In the genomic region with DNA sequence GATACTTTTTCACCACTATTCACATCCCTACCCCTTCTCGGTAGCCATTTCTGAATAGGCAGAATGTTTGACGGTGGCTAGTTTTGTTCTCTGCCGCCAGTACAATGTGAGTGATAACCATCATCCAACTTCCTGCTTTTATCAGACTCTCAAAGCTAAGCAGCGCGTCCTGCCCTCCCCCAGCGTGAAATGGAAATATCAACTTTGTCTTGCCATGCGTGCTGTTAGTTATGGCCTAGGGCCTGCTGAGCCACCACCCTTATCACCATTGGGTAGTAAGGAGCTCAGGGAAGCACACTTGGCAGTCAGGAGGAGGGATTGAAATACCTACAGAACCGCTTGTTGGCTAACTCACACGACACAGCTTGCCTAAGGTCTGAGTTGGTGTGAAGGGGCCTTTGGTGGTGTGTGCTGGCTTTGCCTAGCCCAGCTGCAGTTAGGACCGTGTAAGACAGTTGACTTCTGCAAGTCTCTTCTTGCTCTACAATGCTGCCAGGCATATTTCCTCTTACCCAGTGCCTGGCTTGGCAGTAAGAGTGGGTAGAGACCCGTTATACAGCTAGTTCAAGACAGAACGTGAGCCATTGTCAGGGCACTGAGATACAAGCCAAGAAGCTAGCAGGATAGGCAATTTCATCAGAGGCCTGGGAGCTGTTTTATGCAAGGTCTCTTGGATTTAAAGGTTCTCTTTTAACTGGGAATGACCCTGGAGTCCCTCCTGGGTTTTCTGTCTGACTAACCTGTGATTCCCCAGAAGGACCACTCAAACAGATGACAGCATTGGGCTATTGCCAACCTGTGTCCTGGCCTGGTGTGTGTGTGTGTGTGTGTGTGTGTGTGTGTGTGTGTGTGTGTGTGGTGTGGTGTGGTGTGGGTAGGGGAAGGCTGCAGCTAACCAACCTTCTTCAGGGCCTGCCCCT, we compare ENCODE assay signal across 9 mouse cellular contexts. TPM values are rescaled to one million over a fixed set of nuclear protein-coding genes. Genes with fewer than 3 reads are reported as not detected.
DNase-seq lines count a peak whose midpoint lies in the region; ATAC-seq and TF ChIP-seq lines count a peak whose summit lies in the region.
"Had no signal": no experiment of that assay in that cellular context is flagged by ENCODE, and none has a peak within 500 bp of the region (broad histone marks: within the 10 kb centered on the region; RNA-seq: fewer than 3 reads in every experiment).

No protein-coding gene starts in this region.

- H3K4me1 ChIP-seq in heart, postnatal 0 days (ENCODE audit: control insufficient read depth, insufficient read depth): peaks cover 63% of the 10 kb centered on the region
- peaks cover 62% of the 10 kb centered on the region for H3K4me1 ChIP-seq in lung, embryonic 16.5 days (replicated peaks; ENCODE audit: control insufficient read depth, insufficient read depth, low read length)
- peaks cover 33% of the 10 kb centered on the region for H3K4me1 ChIP-seq in stomach, postnatal 0 days (replicated peaks; ENCODE audit: control insufficient read depth, insufficient read depth)

- no peak for DNase-seq in left cerebral cortex, adult 2 months (ENCODE audit: extremely low spot score in 1 of 2, low spot score in 2 of 2)
- DNase-seq in left cerebral cortex, adult 8-10 months (ENCODE audit: low spot score in 2 of 2): no peak
- peak; percentile 69 to 72 for DNase-seq in cerebellum, postnatal 10 days
- peak; percentile 35 for DNase-seq in heart, postnatal 0 days (ENCODE audit: low spot score)
- DNase-seq in stomach, postnatal 0 days (ENCODE audit: low spot score): no peak
- no peak for DNase-seq in right cerebral cortex, postnatal 4 days
- DNase-seq in urinary bladder, postnatal 25 days (ENCODE audit: low spot score): no peak

- no peaks in the 10 kb centered on the region for H3K27me3 ChIP-seq in heart, postnatal 0 days (ENCODE audit: control insufficient read depth, insufficient read depth, low read length)
- H3K27me3 ChIP-seq in lung, embryonic 16.5 days (ENCODE audit: control insufficient read depth, insufficient read depth, low read depth, low read length): no peaks in the 10 kb centered on the region
- H3K27me3 ChIP-seq in stomach, postnatal 0 days (ENCODE audit: control insufficient read depth, insufficient read depth, low read length): no peaks in the 10 kb centered on the region

- H3K36me3 ChIP-seq in heart, postnatal 0 days (replicated peaks; ENCODE audit: control insufficient read depth, insufficient read depth, low read length): no peaks in the 10 kb centered on the region
- H3K36me3 ChIP-seq in lung, embryonic 16.5 days (ENCODE audit: control insufficient read depth, insufficient read depth, low read length): no peaks in the 10 kb centered on the region
- H3K36me3 ChIP-seq in stomach, postnatal 0 days (ENCODE audit: control insufficient read depth, insufficient read depth, low read length): no peaks in the 10 kb centered on the region

- peak overlapping the region; percentile 27 for H3K4me2 ChIP-seq in heart, postnatal 0 days (ENCODE audit: low read depth, low read length)
- H3K4me2 ChIP-seq in lung, embryonic 16.5 days (ENCODE audit: low read depth, low read length): peak overlapping the region; percentile 87; the same call in 1 of the 2 replicates
- H3K4me2 ChIP-seq in stomach, postnatal 0 days (replicated peaks; ENCODE audit: low read depth): no peak overlapping the region; the same call in 1 of the 2 replicates

- TF ChIP-seq EP300 in heart, postnatal 0 days (IDR thresholded peaks at IDR 0.05; ENCODE audit: low read depth): no peak
- TF ChIP-seq EP300 in stomach, postnatal 0 days (optimal IDR thresholded peaks at IDR 0.05): no peak

- intact Hi-C loops in left cerebral cortex, adult 2 months (cut with DNase I): loop anchor here (5.0 kb wide), 1 partner anchor 105 kb away; a partner anchor contains a TSS

- H3K9me3 ChIP-seq in heart, postnatal 0 days (replicated peaks; ENCODE audit: control insufficient read depth, low read length): no peaks in the 10 kb centered on the region
- H3K9me3 ChIP-seq in lung, embryonic 16.5 days (ENCODE audit: control insufficient read depth, low read length): no peaks in the 10 kb centered on the region
- H3K9me3 ChIP-seq in stomach, postnatal 0 days (ENCODE audit: control insufficient read depth, low read length): no peaks in the 10 kb centered on the region

- H3K9ac ChIP-seq in heart, postnatal 0 days (replicated peaks; ENCODE audit: low read depth, low read length): no peak overlapping the region
- H3K9ac ChIP-seq in lung, embryonic 16.5 days (ENCODE audit: low read length): 0 out of 2 replicates have a peak overlapping the region, but pooled peaks have one; percentile 14
- no peak overlapping the region for H3K9ac ChIP-seq in stomach, postnatal 0 days (ENCODE audit: low read length)

- 46% methylated on average over 12 of the region's 12 CpGs for WGBS in heart, postnatal 0 days
- 32% methylated on average over 12 of the region's 12 CpGs for WGBS in lung, embryonic 16.5 days
- 45% methylated on average over 12 of the region's 12 CpGs for WGBS in stomach, postnatal 0 days

- ATAC-seq in heart, postnatal 0 days (ENCODE audit: insufficient read depth, low read depth): no peak
- no peak for ATAC-seq in lung, embryonic 16.5 days (ENCODE audit: low read depth)
- no peak for ATAC-seq in stomach, postnatal 0 days (ENCODE audit: low FRiP score, low TSS enrichment)

- peak overlapping the region; percentile 89 for H3K4me3 ChIP-seq in left cerebral cortex, adult 2 months
- H3K4me3 ChIP-seq in heart, postnatal 0 days (ENCODE audit: low read depth, low read length): no peak overlapping the region
- no peak overlapping the region for H3K4me3 ChIP-seq in lung, embryonic 16.5 days (ENCODE audit: low read length)
- no peak overlapping the region for H3K4me3 ChIP-seq in stomach, postnatal 0 days (ENCODE audit: low read depth, low read length)

- H3K27ac ChIP-seq in left cerebral cortex, adult 2 months: peak overlapping the region; percentile 94
- H3K27ac ChIP-seq in heart, postnatal 0 days (ENCODE audit: low read depth): peak overlapping the region; percentile 47; the same call in 1 of the 2 replicates
- H3K27ac ChIP-seq in lung, embryonic 16.5 days (ENCODE audit: low read length): peak overlapping the region; percentile 4
- H3K27ac ChIP-seq in stomach, postnatal 0 days (replicated peaks): peak overlapping the region; percentile 86
- H3K27ac ChIP-seq: macrophage had no signal

- no peak for TF ChIP-seq CTCF in left cerebral cortex, adult 2 months (IDR thresholded peaks at IDR 0.05)
- no peak for TF ChIP-seq CTCF in heart, postnatal 0 days (IDR thresholded peaks at IDR 0.05; ENCODE audit: low read depth)
- TF ChIP-seq CTCF in stomach, postnatal 0 days (IDR thresholded peaks at IDR 0.05; ENCODE audit: low read depth): no peak

RNA-seq across cellular contexts. Expression of a gene that starts 3.0 kb away (rescaled TPM):
- 100 to 1,000 TPM; 714 to 742 TPM for total RNA-seq in left cerebral cortex, adult 2 months (2021)
- total RNA-seq in left cerebral cortex, adult 8-10 months (2022): 100 to 1,000 TPM; 764 to 823 (median 782) TPM
- 180 and 255 TPM in 2 replicates for total RNA-seq in heart, postnatal 0 days (2014; rRNA removed; ENCODE audit: low replicate concordance)
- 144 and 146 TPM in 2 replicates for polyA plus RNA-seq in heart, postnatal 0 days (2015; fragmentation: Nextera tagmentation; extraction: Ambion mirVana)
- 210 and 215 TPM in 2 replicates for polyA plus RNA-seq in lung, embryonic 16.5 days (2015; fragmentation: Nextera tagmentation; extraction: Ambion mirVana)
- 134 and 147 TPM in 2 replicates for polyA plus RNA-seq in stomach, postnatal 0 days (2015; fragmentation: Nextera tagmentation; extraction: Ambion mirVana)

RNA-seq across cellular contexts. Expression of a gene that starts 31.2 kb away (rescaled TPM):
- total RNA-seq in left cerebral cortex, adult 2 months (2021): 1 to 10 TPM; 5.5 to 7.2 TPM
- 1 to 10 TPM; 5.6 to 9.6 (median 6.3) TPM for total RNA-seq in left cerebral cortex, adult 8-10 months (2022)
- not detected in 2 replicates for total RNA-seq in heart, postnatal 0 days (2014; rRNA removed; ENCODE audit: low replicate concordance)
- not detected in 2 replicates for polyA plus RNA-seq in heart, postnatal 0 days (2015; fragmentation: Nextera tagmentation; extraction: Ambion mirVana)
- polyA plus RNA-seq in lung, embryonic 16.5 days (2015; fragmentation: Nextera tagmentation; extraction: Ambion mirVana): 0.25 and 0.39 TPM in 2 replicates
- 0.16 and 0.18 TPM in 2 replicates for polyA plus RNA-seq in stomach, postnatal 0 days (2015; fragmentation: Nextera tagmentation; extraction: Ambion mirVana)
- polyA plus RNA-seq: macrophage had no signal

Comparison
In these comparisons a context has a peak if more than half of its experiments do, and no peak if none do; other contexts are left out.
1. DNase-seq: peak in cerebellum, postnatal 10 days (2 of 2) and heart, postnatal 0 days (single experiment); none in left cerebral cortex, adult 2 months (0 of 2), left cerebral cortex, adult 8-10 months (0 of 2), stomach, postnatal 0 days (single experiment), right cerebral cortex, postnatal 4 days (single experiment) and urinary bladder, postnatal 25 days (single experiment).
2. H3K27ac ChIP-seq: peak in every context shown above with its lines; median percentile 94 in left cerebral cortex, adult 2 months; 86 in stomach, postnatal 0 days; 47 in heart, postnatal 0 days; 4 in lung, embryonic 16.5 days.